Mouse (Mus musculus): ENCODE measurements around the gene Tmod1. TPM values are rescaled to one million over a fixed set of nuclear protein-coding genes. Genes with fewer than 3 reads are reported as not detected.

Tmod1 gene
- polyA plus RNA-seq, 1 experiment from 2014 or later, result 38.8 TPM

- no peaks in the 10 kb centered on the region for H3K4me1 ChIP-seq (ENCODE audit: control insufficient read depth, insufficient read depth, low read length)
- H3K4me3 ChIP-seq (ENCODE audit: low read depth, low read length), result no peak overlapping the region
- H3K9ac ChIP-seq (ENCODE audit: low read depth, low read length), result no peak overlapping the region
- H3K36me3 ChIP-seq (ENCODE audit: control insufficient read depth, insufficient read depth, low read length), result no peaks in the 10 kb centered on the region
- peak; percentile 65 for DNase-seq (ENCODE audit: low spot score)
- H3K9me3 ChIP-seq (ENCODE audit: control insufficient read depth, low read length), result no peaks in the 10 kb centered on the region
- 80% methylated on average over 2 of the region's 2 CpGs for WGBS
- no peak overlapping the region for H3K27ac ChIP-seq (replicated peaks; ENCODE audit: low read depth, low read length)
- no peak overlapping the region for H3K4me2 ChIP-seq (ENCODE audit: low read depth, low read length)
- ATAC-seq (ENCODE audit: low read depth), result peak; percentile 44; the same call in 1 of the 2 replicates
- no peaks in the 10 kb centered on the region for H3K27me3 ChIP-seq (replicated peaks; ENCODE audit: control insufficient read depth, insufficient read depth, low read length)
These were observed 38.2 kb downstream of the Tmod1 start for GRCm38 (mm10) chr4:46076892-46077291.

- H3K4me3 ChIP-seq (ENCODE audit: low read depth, low read length), result no peak overlapping the region
- H3K27me3 ChIP-seq (replicated peaks; ENCODE audit: control insufficient read depth, insufficient read depth, low read length), result no peaks in the 10 kb centered on the region
- no peak overlapping the region for H3K9ac ChIP-seq (ENCODE audit: low read depth, low read length)
- DNase-seq (ENCODE audit: low spot score), result no peak
- 80% methylated on average over 4 of the region's 4 CpGs for WGBS
- H3K4me1 ChIP-seq (ENCODE audit: control insufficient read depth, insufficient read depth, low read length), result no peaks in the 10 kb centered on the region
- ATAC-seq (ENCODE audit: low read depth), result no peak
- H3K9me3 ChIP-seq (ENCODE audit: control insufficient read depth, low read length), result no peaks in the 10 kb centered on the region
- no peak overlapping the region for H3K27ac ChIP-seq (replicated peaks; ENCODE audit: low read depth, low read length)
- H3K4me2 ChIP-seq (ENCODE audit: low read depth, low read length), result no peak overlapping the region
- H3K36me3 ChIP-seq (ENCODE audit: control insufficient read depth, insufficient read depth, low read length), result no peaks in the 10 kb centered on the region
These were observed 41.5 kb downstream of the Tmod1 start for GRCm38 (mm10) chr4:46080261-46080660.

GRCm38 (mm10) chr4:46082555-46082954, 43.8 kb downstream of the Tmod1 start:
- no peak overlapping the region for H3K4me2 ChIP-seq (ENCODE audit: low read depth, low read length)
- no peaks in the 10 kb centered on the region for H3K9me3 ChIP-seq (ENCODE audit: control insufficient read depth, low read length)
- H3K4me1 ChIP-seq (ENCODE audit: control insufficient read depth, insufficient read depth, low read length), result peaks cover under 1% of the 10 kb centered on the region; the same call in 1 of the 2 replicates
- 66% methylated on average over 11 of the region's 11 CpGs for WGBS
- H3K36me3 ChIP-seq (ENCODE audit: control insufficient read depth, insufficient read depth, low read length), result no peaks in the 10 kb centered on the region
- H3K27me3 ChIP-seq (replicated peaks; ENCODE audit: control insufficient read depth, insufficient read depth, low read length), result no peaks in the 10 kb centered on the region
- no peak for DNase-seq (ENCODE audit: low spot score)
- ATAC-seq (ENCODE audit: low read depth), result no peak
- no peak overlapping the region for H3K4me3 ChIP-seq (ENCODE audit: low read depth, low read length)
- no peak overlapping the region for H3K9ac ChIP-seq (ENCODE audit: low read depth, low read length)
- no peak overlapping the region for H3K27ac ChIP-seq (replicated peaks; ENCODE audit: low read depth, low read length)

- Histone ChIP-seq H3K9ac (ENCODE audit: low read depth, low read length) (no peak overlapping the region), H3K9me3 (ENCODE audit: control insufficient read depth, low read length) (no peaks in the 10 kb centered on the region), H3K4me2 (ENCODE audit: low read depth, low read length) (no peak overlapping the region), H3K4me3 (ENCODE audit: low read depth, low read length) (no peak overlapping the region), H3K27me3 (replicated peaks; ENCODE audit: control insufficient read depth, insufficient read depth, low read length) (no peaks in the 10 kb centered on the region), H3K27ac (replicated peaks; ENCODE audit: low read depth, low read length) (no peak overlapping the region), H3K36me3 (ENCODE audit: control insufficient read depth, insufficient read depth, low read length) (no peaks in the 10 kb centered on the region), H3K4me1 (ENCODE audit: control insufficient read depth, insufficient read depth, low read length) (peaks cover 4% of the 10 kb centered on the region; the same call in 1 of the 2 replicates)
- 76% methylated on average over 7 of the region's 9 CpGs for WGBS
- ATAC-seq (ENCODE audit: low read depth), result no peak
- no peak for DNase-seq (ENCODE audit: low spot score)
These were observed 45.9 kb downstream of the Tmod1 start for GRCm38 (mm10) chr4:46084416-46085172.

GRCm38 (mm10) chr4:46085223-46085811, 46.6 kb downstream of the Tmod1 start:
- no peaks in the 10 kb centered on the region for H3K36me3 ChIP-seq (ENCODE audit: control insufficient read depth, insufficient read depth, low read length)
- H3K27me3 ChIP-seq (replicated peaks; ENCODE audit: control insufficient read depth, insufficient read depth, low read length), result no peaks in the 10 kb centered on the region
- peaks cover 4% of the 10 kb centered on the region; the same call in 1 of the 2 replicates for H3K4me1 ChIP-seq (ENCODE audit: control insufficient read depth, insufficient read depth, low read length)
- no peak overlapping the region for H3K27ac ChIP-seq (replicated peaks; ENCODE audit: low read depth, low read length)
- peak; percentile 29 for DNase-seq (ENCODE audit: low spot score)
- 50% methylated on average over 9 of the region's 9 CpGs for WGBS
- ATAC-seq (ENCODE audit: low read depth), result peak; percentile 23; the same call in 1 of the 2 replicates
- no peak overlapping the region for H3K4me2 ChIP-seq (ENCODE audit: low read depth, low read length)
- no peaks in the 10 kb centered on the region for H3K9me3 ChIP-seq (ENCODE audit: control insufficient read depth, low read length)
- no peak overlapping the region for H3K9ac ChIP-seq (ENCODE audit: low read depth, low read length)
- H3K4me3 ChIP-seq (ENCODE audit: low read depth, low read length), result no peak overlapping the region

- Histone ChIP-seq H3K36me3 (ENCODE audit: control insufficient read depth, insufficient read depth, low read length) (no peaks in the 10 kb centered on the region), H3K9ac (ENCODE audit: low read depth, low read length) (no peak overlapping the region), H3K4me2 (ENCODE audit: low read depth, low read length) (no peak overlapping the region), H3K27ac (replicated peaks; ENCODE audit: low read depth, low read length) (no peak overlapping the region), H3K4me3 (ENCODE audit: low read depth, low read length) (no peak overlapping the region), H3K27me3 (replicated peaks; ENCODE audit: control insufficient read depth, insufficient read depth, low read length) (no peaks in the 10 kb centered on the region), H3K9me3 (ENCODE audit: control insufficient read depth, low read length) (no peaks in the 10 kb centered on the region), H3K4me1 (ENCODE audit: control insufficient read depth, insufficient read depth, low read length) (peaks cover 4% of the 10 kb centered on the region; the same call in 1 of the 2 replicates)
- ATAC-seq (ENCODE audit: low read depth), result no peak
- no peak for DNase-seq (ENCODE audit: low spot score)
- WGBS, result 76% methylated on average over 18 of the region's 18 CpGs
These were observed 48.1 kb downstream of the Tmod1 start for GRCm38 (mm10) chr4:46086718-46087426.

GRCm38 (mm10) chr4:46087427-46087771, 48.7 kb downstream of the Tmod1 start:
- Histone ChIP-seq H3K4me3 (ENCODE audit: low read depth, low read length) (no peak overlapping the region), H3K9ac (ENCODE audit: low read depth, low read length) (no peak overlapping the region), H3K36me3 (ENCODE audit: control insufficient read depth, insufficient read depth, low read length) (no peaks in the 10 kb centered on the region), H3K4me1 (ENCODE audit: control insufficient read depth, insufficient read depth, low read length) (peaks cover 4% of the 10 kb centered on the region; the same call in 1 of the 2 replicates), H3K9me3 (ENCODE audit: control insufficient read depth, low read length) (no peaks in the 10 kb centered on the region), H3K4me2 (ENCODE audit: low read depth, low read length) (no peak overlapping the region), H3K27me3 (replicated peaks; ENCODE audit: control insufficient read depth, insufficient read depth, low read length) (no peaks in the 10 kb centered on the region), H3K27ac (replicated peaks; ENCODE audit: low read depth, low read length) (0 out of 2 replicates have a peak overlapping the region, but pooled peaks have one; percentile 44)
- ATAC-seq (ENCODE audit: low read depth) (no peak), DNase-seq (ENCODE audit: low spot score) (no peak)
- 73% methylated on average over 7 of the region's 7 CpGs for WGBS

- Histone ChIP-seq H3K9me3 (ENCODE audit: control insufficient read depth, low read length) (no peaks in the 10 kb centered on the region), H3K4me3 (ENCODE audit: low read depth, low read length) (no peak overlapping the region), H3K4me2 (ENCODE audit: low read depth, low read length) (no peak overlapping the region), H3K27ac (replicated peaks; ENCODE audit: low read depth, low read length) (no peak overlapping the region), H3K36me3 (ENCODE audit: control insufficient read depth, insufficient read depth, low read length) (no peaks in the 10 kb centered on the region), H3K4me1 (ENCODE audit: control insufficient read depth, insufficient read depth, low read length) (peaks cover 4% of the 10 kb centered on the region; the same call in 1 of the 2 replicates), H3K9ac (ENCODE audit: low read depth, low read length) (no peak overlapping the region), H3K27me3 (replicated peaks; ENCODE audit: control insufficient read depth, insufficient read depth, low read length) (no peaks in the 10 kb centered on the region)
- DNase-seq (ENCODE audit: low spot score) (peak; percentile 83), ATAC-seq (ENCODE audit: low read depth) (peak; percentile 32; the same call in 1 of the 2 replicates)
- WGBS, result 26% methylated on average over 5 of the region's 5 CpGs
These were observed 49.1 kb downstream of the Tmod1 start for GRCm38 (mm10) chr4:46087852-46088251.

All from embryonic facial prominence, embryonic 14.5 days (tissue).